Mouse (Mus musculus) megakaryocyte, adult 5-6 weeks (primary cell): Measurements from ENCODE around the gene Per1. TPM values are rescaled to one million over a fixed set of nuclear protein-coding genes. Genes with fewer than 3 reads are reported as not detected.
"Not testable (repeated sequence)": the region's sequence is repeated elsewhere in the genome, so short reads cannot be mapped to it uniquely, and the experiment has no call there.

ENCODE experiments used
- ATAC-seq: 2 replicates; pipeline ENCODE4 v1.8.0; 2016; ENCODE audit warnings: mild to moderate bottlenecking, inconsistent platforms; ENCODE audit not compliant: poor library complexity, severe bottlenecking
- total RNA-seq, 2 experiments: library from RNA; stranded (forward) in 1 of 2; stranded (reverse) in 1 of 2; fragments of 153-499, 151-499 nt in 1 of 2; fragments of 221-1000, 200-1000 nt in 1 of 2; gene quantifications; 2 replicates each; pipeline versions ENCODE4 v1.2.3 to v1.2.4; 2015 to 2017

The Per1 gene
- total RNA-seq, 2 experiments from 2014 or later: 7.9 to 12.5 TPM

GRCm38 (mm10) chr11:69078805-69079438 is 16.1 kb upstream of the Per1 start:
- peak; percentile 71 for ATAC-seq

- ATAC-seq: no peak
Measured at GRCm38 (mm10) chr11:69080102-69080854, 14.7 kb upstream of the Per1 start.

- ATAC-seq: no peak
Measured at GRCm38 (mm10) chr11:69080855-69081222, 14.2 kb upstream of the Per1 start.

GRCm38 (mm10) chr11:69081613-69082012 is 13.4 kb upstream of the Per1 start:
- ATAC-seq: no peak

GRCm38 (mm10) chr11:69085608-69086007 is 9.4 kb upstream of the Per1 start:
- ATAC-seq: no peak

GRCm38 (mm10) chr11:69086390-69086789 is 8.6 kb upstream of the Per1 start:
- ATAC-seq: no peak

- ATAC-seq: no peak
Measured at GRCm38 (mm10) chr11:69087082-69087481, 7.9 kb upstream of the Per1 start.

GRCm38 (mm10) chr11:69087597-69087996 is 7.4 kb upstream of the Per1 start:
- no peak for ATAC-seq

GRCm38 (mm10) chr11:69088103-69088855 is 6.7 kb upstream of the Per1 start, which contains the start of gene Vamp2:
Gene Vamp2, plus strand, starts transcription at chr11:69088490.
- ATAC-seq: peak; percentile 86

- ATAC-seq: peak; percentile 36
Measured at GRCm38 (mm10) chr11:69088856-69089615, 6.0 kb upstream of the Per1 start.

GRCm38 (mm10) chr11:69089616-69090290 is 5.3 kb upstream of the Per1 start:
- no peak for ATAC-seq

- ATAC-seq: no peak
Measured at GRCm38 (mm10) chr11:69090367-69090766, 4.7 kb upstream of the Per1 start.

GRCm38 (mm10) chr11:69091566-69092385 is 3.2 kb upstream of the Per1 start:
- no peak for ATAC-seq

- no peak for ATAC-seq
Measured at GRCm38 (mm10) chr11:69092386-69092751, 2.6 kb upstream of the Per1 start.

- ATAC-seq: no peak
Measured at GRCm38 (mm10) chr11:69092871-69093270, 2.1 kb upstream of the Per1 start.

- not testable (repeated sequence) for ATAC-seq
Measured at GRCm38 (mm10) chr11:69093856-69094255, 1.2 kb upstream of the Per1 start.

GRCm38 (mm10) chr11:69095511-69096231 is 654 bp downstream of the Per1 start:
- ATAC-seq: no peak

- no peak for ATAC-seq
Measured at GRCm38 (mm10) chr11:69096360-69096986, 1.5 kb downstream of the Per1 start.
